ENCODE assay signal across 9 mouse cellular contexts in genomic region chr14:25478755-25479154, GRCm38 (mm10). TPM values are rescaled to one million over a fixed set of nuclear protein-coding genes. Genes with fewer than 3 reads are reported as not detected.
DNase-seq lines count a peak whose midpoint lies in the region; ATAC-seq and TF ChIP-seq lines count a peak whose summit lies in the region.
"Had no signal": no experiment of that assay in that cellular context is flagged by ENCODE, and none has a peak within 500 bp of the region (broad histone marks: within the 10 kb centered on the region; RNA-seq: fewer than 3 reads in every experiment).

No protein-coding gene starts in this region.

- H3K9me3 ChIP-seq in liver, embryonic 11.5 days (ENCODE audit: control insufficient read depth, low read length) = no peaks in the 10 kb centered on the region
- H3K9me3 ChIP-seq in hindbrain, embryonic 13.5 days = no peaks in the 10 kb centered on the region
- H3K9me3 ChIP-seq in neural tube, embryonic 14.5 days (ENCODE audit: control insufficient read depth, low read length) = no peaks in the 10 kb centered on the region
- H3K9me3 ChIP-seq: limb, embryonic 13.5 days had no signal

- H3K4me2 ChIP-seq in liver, embryonic 11.5 days = no peak overlapping the region
- no peak overlapping the region for H3K4me2 ChIP-seq in hindbrain, embryonic 13.5 days
- H3K4me2 ChIP-seq in neural tube, embryonic 14.5 days (ENCODE audit: low read depth, low read length) = no peak overlapping the region
- H3K4me2 ChIP-seq: limb, embryonic 13.5 days had no signal

- peaks cover 79% of the 10 kb centered on the region for H3K4me1 ChIP-seq in liver, adult 2 months (ENCODE audit: control insufficient read depth, insufficient read depth, low read length)
- H3K4me1 ChIP-seq in liver, embryonic 11.5 days (replicated peaks; ENCODE audit: control insufficient read depth, insufficient read depth, low read length) = peaks cover 91% of the 10 kb centered on the region
- H3K4me1 ChIP-seq in hindbrain, embryonic 13.5 days (replicated peaks) = peaks cover 100% of the 10 kb centered on the region
- peaks cover 90% of the 10 kb centered on the region for H3K4me1 ChIP-seq in neural tube, embryonic 14.5 days (ENCODE audit: control insufficient read depth, insufficient read depth, low read length)

- TF ChIP-seq CTCF in liver, adult 2 months (IDR thresholded peaks at IDR 0.05; ENCODE audit: low read depth, low read length) = no peak

- ATAC-seq in frontal cortex, adult (ENCODE audit: low TSS enrichment) = peak; percentile 42; the same call in 1 of the 2 replicates
- ATAC-seq in liver, embryonic 11.5 days (replicated peaks; ENCODE audit: low FRiP score) = no peak
- peak; percentile 44; the same call in 1 of the 2 replicates for ATAC-seq in hindbrain, embryonic 13.5 days (ENCODE audit: low FRiP score)
- peak; percentile 57 for ATAC-seq in neural tube, embryonic 14.5 days (ENCODE audit: low read depth)
- ATAC-seq in inflammation-experienced regulatory T-cells, adult 6 months = no peak

- no peaks in the 10 kb centered on the region for H3K36me3 ChIP-seq in liver, adult 2 months (ENCODE audit: control insufficient read depth, insufficient read depth, low read length)
- no peaks in the 10 kb centered on the region; the same call in 1 of the 2 replicates for H3K36me3 ChIP-seq in liver, embryonic 11.5 days (ENCODE audit: control insufficient read depth, insufficient read depth, low read length)
- 0 out of 2 replicates have a peak, but pooled peaks cover 3% of the 10 kb centered on the region for H3K36me3 ChIP-seq in hindbrain, embryonic 13.5 days
- H3K36me3 ChIP-seq in neural tube, embryonic 14.5 days (ENCODE audit: control insufficient read depth, insufficient read depth, low read length) = no peaks in the 10 kb centered on the region

- peaks cover 70% of the 10 kb centered on the region for H3K79me2 ChIP-seq in liver, adult 2 months (ENCODE audit: control insufficient read depth, insufficient read depth, low read length)

- no peak for TF ChIP-seq POLR2A in liver, adult 2 months (IDR thresholded peaks at IDR 0.05; ENCODE audit: extremely low read depth, insufficient read depth, low read length)

- DNase-seq in frontal cortex, postnatal 14 days (ENCODE audit: low spot score in 2 of 2) = no peak
- DNase-seq in liver, adult 2 months (ENCODE audit: extremely low read depth, low read depth, low spot score) = no peak
- DNase-seq in liver, embryonic 11.5 days (ENCODE audit: low spot score) = no peak
- no peak for DNase-seq in left cerebral cortex, adult 18-20 months (ENCODE audit: low spot score in 2 of 2)

- H3K4me3 ChIP-seq in liver, adult 2 months (ENCODE audit: insufficient read depth, low read depth, low read length) = no peak overlapping the region
- H3K4me3 ChIP-seq in liver, embryonic 11.5 days (ENCODE audit: low read depth, low read length) = no peak overlapping the region
- H3K4me3 ChIP-seq in hindbrain, embryonic 13.5 days = no peak overlapping the region
- H3K4me3 ChIP-seq in neural tube, embryonic 14.5 days (ENCODE audit: low read depth, low read length) = no peak overlapping the region
- H3K4me3 ChIP-seq: limb, embryonic 13.5 days had no signal

- no peaks in the 10 kb centered on the region for H3K27me3 ChIP-seq in liver, adult 2 months (ENCODE audit: control insufficient read depth, insufficient read depth, low read length)
- no peaks in the 10 kb centered on the region for H3K27me3 ChIP-seq in liver, embryonic 11.5 days (replicated peaks; ENCODE audit: control insufficient read depth, insufficient read depth, low read length)
- H3K27me3 ChIP-seq in hindbrain, embryonic 13.5 days = no peaks in the 10 kb centered on the region
- H3K27me3 ChIP-seq in neural tube, embryonic 14.5 days (ENCODE audit: control insufficient read depth, insufficient read depth, low read length) = no peaks in the 10 kb centered on the region
- H3K27me3 ChIP-seq: limb, embryonic 13.5 days had no signal

- H3K9ac ChIP-seq in liver, adult 2 months (ENCODE audit: low read depth, low read length) = 0 out of 2 replicates have a peak overlapping the region, but pooled peaks have one; percentile 18
- H3K9ac ChIP-seq in liver, embryonic 11.5 days (ENCODE audit: low read depth, low read length) = no peak overlapping the region
- 0 out of 2 replicates have a peak overlapping the region, but pooled peaks have one; percentile 29 for H3K9ac ChIP-seq in hindbrain, embryonic 13.5 days
- H3K9ac ChIP-seq in neural tube, embryonic 14.5 days (replicated peaks; ENCODE audit: low read depth, low read length) = no peak overlapping the region
- H3K9ac ChIP-seq: limb, embryonic 13.5 days had no signal

- H3K27ac ChIP-seq in liver, adult 2 months (replicated peaks; ENCODE audit: insufficient read depth, low read depth, low read length) = peak overlapping the region; percentile 55
- H3K27ac ChIP-seq in liver, embryonic 11.5 days (ENCODE audit: low read depth, low read length) = no peak overlapping the region; the same call in 1 of the 2 replicates
- peak overlapping the region; percentile 82 for H3K27ac ChIP-seq in hindbrain, embryonic 13.5 days
- H3K27ac ChIP-seq in neural tube, embryonic 14.5 days (ENCODE audit: low read depth, low read length) = peak overlapping the region; percentile 70; the same call in 1 of the 2 replicates
- H3K27ac ChIP-seq: limb, embryonic 13.5 days had no signal

- 61% methylated on average over 9 of the region's 9 CpGs for WGBS in liver, adult 2 months
- WGBS in liver, embryonic 11.5 days = 91% methylated on average over 9 of the region's 9 CpGs
- 40% methylated on average over 9 of the region's 9 CpGs for WGBS in hindbrain, embryonic 13.5 days
- WGBS in neural tube, embryonic 14.5 days = 48% methylated on average over 9 of the region's 9 CpGs

RNA-seq across cellular contexts. Expression of gene Zmiz1, which starts 19.8 kb away (rescaled TPM):
- 5.3 and 10.1 TPM in 2 replicates for total RNA-seq in liver, adult 2 months (2014; rRNA removed)
- 10.2 and 11.0 TPM in 2 replicates for polyA plus RNA-seq in liver, adult 2 months (2012; rRNA removed)
- 27.5 and 31.0 TPM in 2 replicates for polyA plus RNA-seq in liver, embryonic 11.5 days (2014; fragmentation: Nextera tagmentation; extraction: Ambion mirVana)
- polyA plus RNA-seq in hindbrain, embryonic 13.5 days (2015; fragmentation: Nextera tagmentation; extraction: Ambion mirVana) = 58.5 and 65.3 TPM in 2 replicates
- polyA plus RNA-seq in neural tube, embryonic 14.5 days (2014; fragmentation: Nextera tagmentation; extraction: Ambion mirVana) = 72.7 and 75.0 TPM in 2 replicates
- polyA plus RNA-seq in inflammation-experienced regulatory T-cells, adult 6 months (2017; shearing (Covaris generic)) = 10 to 100 TPM; 24.5 to 30.1 (median 26.1) TPM
- total RNA-seq in left cerebral cortex, adult 18-20 months (2021) = 100 to 1,000 TPM in 1 of 2 experiments, 10 to 100 TPM in 1; 89.2 to 100 TPM

Comparison
In these comparisons a context has a peak if more than half of its experiments do, and no peak if none do; other contexts are left out.
1. H3K9ac ChIP-seq: peak in liver, adult 2 months (single experiment) and hindbrain, embryonic 13.5 days (single experiment); none in liver, embryonic 11.5 days (single experiment) and neural tube, embryonic 14.5 days (single experiment).
2. ATAC-seq: peak in frontal cortex, adult (single experiment), hindbrain, embryonic 13.5 days (single experiment) and neural tube, embryonic 14.5 days (single experiment); none in liver, embryonic 11.5 days (single experiment) and inflammation-experienced regulatory T-cells, adult 6 months (single experiment).